Mouse (Mus musculus): ENCODE data around the gene Abhd12b. TPM values are rescaled to one million over a fixed set of nuclear protein-coding genes. Genes with fewer than 3 reads are reported as not detected.
"Not testable (repeated sequence)": the region's sequence is repeated elsewhere in the genome, so short reads cannot be mapped to it uniquely, and the experiment has no call there.

The Abhd12b gene
- polyA plus RNA-seq, 1 experiment from 2014 or later = not detected

GRCm38 (mm10) chr12:70167950-70168349 is 14.0 kb downstream of the Abhd12b start:
- no peak overlapping the region for H3K27ac ChIP-seq (ENCODE audit: low read depth, low read length)
- 87% methylated on average over 4 of the region's 4 CpGs for WGBS
- H3K27me3 ChIP-seq (ENCODE audit: control insufficient read depth, insufficient read depth, low read length) = no peaks in the 10 kb centered on the region
- H3K9me3 ChIP-seq (ENCODE audit: control insufficient read depth, low read length) = no peaks in the 10 kb centered on the region
- ATAC-seq (ENCODE audit: low FRiP score) (no peak), DNase-seq (ENCODE audit: low spot score, missing footprints) (no peak)
- no peaks in the 10 kb centered on the region for H3K36me3 ChIP-seq (ENCODE audit: control insufficient read depth, insufficient read depth, low read length)
- H3K4me3 ChIP-seq (ENCODE audit: low read depth, low read length) = no peak overlapping the region
- no peak overlapping the region for H3K9ac ChIP-seq (ENCODE audit: low read length)
- no peaks in the 10 kb centered on the region for H3K4me1 ChIP-seq (ENCODE audit: control insufficient read depth, insufficient read depth, low read length)
- H3K4me2 ChIP-seq = no peak overlapping the region

GRCm38 (mm10) chr12:70169969-70170368 is 16.0 kb downstream of the Abhd12b start:
- no peaks in the 10 kb centered on the region for H3K9me3 ChIP-seq (ENCODE audit: control insufficient read depth, low read length)
- DNase-seq (ENCODE audit: low spot score, missing footprints) = no peak
- WGBS = 85% methylated on average over 1 of the region's 1 CpGs
- no peaks in the 10 kb centered on the region for H3K27me3 ChIP-seq (ENCODE audit: control insufficient read depth, insufficient read depth, low read length)
- no peak for ATAC-seq (ENCODE audit: low FRiP score)
- no peak overlapping the region for H3K4me2 ChIP-seq
- no peaks in the 10 kb centered on the region for H3K4me1 ChIP-seq (ENCODE audit: control insufficient read depth, insufficient read depth, low read length)
- H3K4me3 ChIP-seq (ENCODE audit: low read depth, low read length) = no peak overlapping the region
- no peaks in the 10 kb centered on the region for H3K36me3 ChIP-seq (ENCODE audit: control insufficient read depth, insufficient read depth, low read length)
- H3K9ac ChIP-seq (ENCODE audit: low read length) = no peak overlapping the region
- no peak overlapping the region for H3K27ac ChIP-seq (ENCODE audit: low read depth, low read length)

- H3K4me3 ChIP-seq (ENCODE audit: low read depth, low read length); DNase-seq (ENCODE audit: low spot score, missing footprints); H3K4me2 ChIP-seq; H3K9ac ChIP-seq (ENCODE audit: low read length); H3K9me3 ChIP-seq (ENCODE audit: control insufficient read depth, low read length); H3K27me3 ChIP-seq (ENCODE audit: control insufficient read depth, insufficient read depth, low read length); H3K4me1 ChIP-seq (ENCODE audit: control insufficient read depth, insufficient read depth, low read length); ATAC-seq (ENCODE audit: low FRiP score); H3K27ac ChIP-seq (ENCODE audit: low read depth, low read length); H3K36me3 ChIP-seq (ENCODE audit: control insufficient read depth, insufficient read depth, low read length): not testable (repeated sequence)
- 91% methylated on average over 8 of the region's 8 CpGs for WGBS
Measured at GRCm38 (mm10) chr12:70183507-70183906, 29.6 kb downstream of the Abhd12b start.

GRCm38 (mm10) chr12:70184173-70184783 is 30.3 kb downstream of the Abhd12b start:
- Histone ChIP-seq H3K27ac (ENCODE audit: low read depth, low read length) (no peak overlapping the region), H3K9ac (ENCODE audit: low read length) (no peak overlapping the region), H3K4me3 (ENCODE audit: low read depth, low read length) (no peak overlapping the region), H3K27me3 (ENCODE audit: control insufficient read depth, insufficient read depth, low read length) (no peaks in the 10 kb centered on the region), H3K9me3 (ENCODE audit: control insufficient read depth, low read length) (peaks cover 5% of the 10 kb centered on the region; the same call in 1 of the 2 replicates), H3K4me1 (ENCODE audit: control insufficient read depth, insufficient read depth, low read length) (no peaks in the 10 kb centered on the region), H3K36me3 (ENCODE audit: control insufficient read depth, insufficient read depth, low read length) (no peaks in the 10 kb centered on the region), H3K4me2 (no peak overlapping the region)
- no peak for ATAC-seq (ENCODE audit: low FRiP score)
- DNase-seq (ENCODE audit: low spot score, missing footprints) = no peak
- 79% methylated on average over 22 of the region's 22 CpGs for WGBS

- Histone ChIP-seq H3K27ac (ENCODE audit: low read depth, low read length) (no peak overlapping the region), H3K4me3 (ENCODE audit: low read depth, low read length) (no peak overlapping the region), H3K4me2 (peak overlapping the region; percentile 31), H3K27me3 (ENCODE audit: control insufficient read depth, insufficient read depth, low read length) (no peaks in the 10 kb centered on the region), H3K9me3 (ENCODE audit: control insufficient read depth, low read length) (no peaks in the 10 kb centered on the region), H3K36me3 (ENCODE audit: control insufficient read depth, insufficient read depth, low read length) (no peaks in the 10 kb centered on the region), H3K9ac (ENCODE audit: low read length) (no peak overlapping the region), H3K4me1 (ENCODE audit: control insufficient read depth, insufficient read depth, low read length) (no peaks in the 10 kb centered on the region)
- DNase-seq (ENCODE audit: low spot score, missing footprints) = no peak
- WGBS = 39% methylated on average over 19 of the region's 19 CpGs
- ATAC-seq (ENCODE audit: low FRiP score) = 0 out of 2 replicates have a peak, but pooled peaks have one; percentile 22
Measured at GRCm38 (mm10) chr12:70192267-70192727, 38.4 kb downstream of the Abhd12b start.

GRCm38 (mm10) chr12:70195426-70195825 is 41.5 kb downstream of the Abhd12b start:
- Histone ChIP-seq H3K9me3 (ENCODE audit: control insufficient read depth, low read length) (no peaks in the 10 kb centered on the region), H3K9ac (ENCODE audit: low read length) (no peak overlapping the region), H3K4me2 (no peak overlapping the region), H3K4me3 (ENCODE audit: low read depth, low read length) (no peak overlapping the region), H3K27me3 (ENCODE audit: control insufficient read depth, insufficient read depth, low read length) (no peaks in the 10 kb centered on the region), H3K36me3 (ENCODE audit: control insufficient read depth, insufficient read depth, low read length) (no peaks in the 10 kb centered on the region), H3K4me1 (ENCODE audit: control insufficient read depth, insufficient read depth, low read length) (no peaks in the 10 kb centered on the region), H3K27ac (ENCODE audit: low read depth, low read length) (no peak overlapping the region)
- DNase-seq (ENCODE audit: low spot score, missing footprints) (no peak), ATAC-seq (ENCODE audit: low FRiP score) (no peak)
- WGBS = 94% methylated on average over 6 of the region's 6 CpGs

GRCm38 (mm10) chr12:70196341-70196740 is 42.4 kb downstream of the Abhd12b start:
- Histone ChIP-seq H3K9me3 (ENCODE audit: control insufficient read depth, low read length) (no peaks in the 10 kb centered on the region), H3K36me3 (ENCODE audit: control insufficient read depth, insufficient read depth, low read length) (no peaks in the 10 kb centered on the region), H3K4me2 (no peak overlapping the region), H3K27me3 (ENCODE audit: control insufficient read depth, insufficient read depth, low read length) (no peaks in the 10 kb centered on the region), H3K9ac (ENCODE audit: low read length) (no peak overlapping the region), H3K4me1 (ENCODE audit: control insufficient read depth, insufficient read depth, low read length) (no peaks in the 10 kb centered on the region), H3K27ac (ENCODE audit: low read depth, low read length) (no peak overlapping the region), H3K4me3 (ENCODE audit: low read depth, low read length) (no peak overlapping the region)
- WGBS = 90% methylated on average over 5 of the region's 5 CpGs
- ATAC-seq (ENCODE audit: low FRiP score) (no peak), DNase-seq (ENCODE audit: low spot score, missing footprints) (no peak)

- Histone ChIP-seq H3K27ac (ENCODE audit: low read depth, low read length) (no peak overlapping the region), H3K4me1 (ENCODE audit: control insufficient read depth, insufficient read depth, low read length) (no peaks in the 10 kb centered on the region), H3K9ac (ENCODE audit: low read length) (no peak overlapping the region), H3K27me3 (ENCODE audit: control insufficient read depth, insufficient read depth, low read length) (no peaks in the 10 kb centered on the region), H3K4me2 (no peak overlapping the region), H3K36me3 (ENCODE audit: control insufficient read depth, insufficient read depth, low read length) (no peaks in the 10 kb centered on the region), H3K9me3 (ENCODE audit: control insufficient read depth, low read length) (no peaks in the 10 kb centered on the region), H3K4me3 (ENCODE audit: low read depth, low read length) (no peak overlapping the region)
- ATAC-seq (ENCODE audit: low FRiP score) = no peak
- DNase-seq (ENCODE audit: low spot score, missing footprints) = no peak
- WGBS = 77% methylated on average over 5 of the region's 5 CpGs
Measured at GRCm38 (mm10) chr12:70201926-70202529, 48.1 kb downstream of the Abhd12b start.

- H3K36me3 ChIP-seq (ENCODE audit: control insufficient read depth, insufficient read depth, low read length) = no peaks in the 10 kb centered on the region
- H3K4me2 ChIP-seq = no peak overlapping the region
- no peaks in the 10 kb centered on the region for H3K9me3 ChIP-seq (ENCODE audit: control insufficient read depth, low read length)
- ATAC-seq (ENCODE audit: low FRiP score) (no peak), DNase-seq (ENCODE audit: low spot score, missing footprints) (no peak)
- H3K27ac ChIP-seq (ENCODE audit: low read depth, low read length) = no peak overlapping the region
- no peaks in the 10 kb centered on the region for H3K27me3 ChIP-seq (ENCODE audit: control insufficient read depth, insufficient read depth, low read length)
- H3K9ac ChIP-seq (ENCODE audit: low read length) = no peak overlapping the region
- no peak overlapping the region for H3K4me3 ChIP-seq (ENCODE audit: low read depth, low read length)
- no peaks in the 10 kb centered on the region for H3K4me1 ChIP-seq (ENCODE audit: control insufficient read depth, insufficient read depth, low read length)
- WGBS = 81% methylated on average over 8 of the region's 8 CpGs
Measured at GRCm38 (mm10) chr12:70204433-70204832, 50.5 kb downstream of the Abhd12b start.
